Mouse (Mus musculus): Measurements from ENCODE around the gene Ccdc88c.
A peak's percentile ranks its signal among the peaks of the same experiment; 100 is the strongest.
"Not testable (repeated sequence)": the region's sequence is repeated elsewhere in the genome, so short reads cannot be mapped to it uniquely, and the experiment has no call there.

Gene Ccdc88c

GRCm38 (mm10) chr12:101017971-101018371, 10.9 kb downstream of the Ccdc88c start:
- no peak for DNase-seq (ENCODE audit: low read depth, low spot score)

- DNase-seq (ENCODE audit: low read depth, low spot score): no peak
Observed at GRCm38 (mm10) chr12:101016412-101016928, 12.4 kb downstream of the Ccdc88c start.

- no peak for DNase-seq (ENCODE audit: low read depth, low spot score)
Observed at GRCm38 (mm10) chr12:101015926-101016325, 12.9 kb downstream of the Ccdc88c start.

GRCm38 (mm10) chr12:101015165-101015560, 13.7 kb downstream of the Ccdc88c start:
- DNase-seq (ENCODE audit: low read depth, low spot score): no peak

GRCm38 (mm10) chr12:101014549-101015164, 14.2 kb downstream of the Ccdc88c start:
- no peak for DNase-seq (ENCODE audit: low read depth, low spot score)

- DNase-seq (ENCODE audit: low read depth, low spot score): not testable (repeated sequence)
Observed at GRCm38 (mm10) chr12:101013668-101014067, 15.2 kb downstream of the Ccdc88c start.

- no peak for DNase-seq (ENCODE audit: low read depth, low spot score)
Observed at GRCm38 (mm10) chr12:101013078-101013665, 15.7 kb downstream of the Ccdc88c start.

GRCm38 (mm10) chr12:101012197-101013077, 16.4 kb downstream of the Ccdc88c start:
- no peak for DNase-seq (ENCODE audit: low read depth, low spot score)

- no peak for DNase-seq (ENCODE audit: low read depth, low spot score)
Observed at GRCm38 (mm10) chr12:101011017-101011416, 17.8 kb downstream of the Ccdc88c start.

- DNase-seq (ENCODE audit: low read depth, low spot score): no peak
Observed at GRCm38 (mm10) chr12:101010148-101010920, 18.5 kb downstream of the Ccdc88c start.

- no peak for DNase-seq (ENCODE audit: low read depth, low spot score)
Observed at GRCm38 (mm10) chr12:101009225-101009624, 19.6 kb downstream of the Ccdc88c start.

- no peak for DNase-seq (ENCODE audit: low read depth, low spot score)
Observed at GRCm38 (mm10) chr12:101008648-101009047, 20.2 kb downstream of the Ccdc88c start.

- DNase-seq (ENCODE audit: low read depth, low spot score): peak; percentile 86
Observed at GRCm38 (mm10) chr12:101007968-101008481, 20.8 kb downstream of the Ccdc88c start.

GRCm38 (mm10) chr12:101007427-101007826, 21.4 kb downstream of the Ccdc88c start:
- DNase-seq (ENCODE audit: low read depth, low spot score): no peak

- DNase-seq (ENCODE audit: low read depth, low spot score): no peak
Observed at GRCm38 (mm10) chr12:101005665-101006420, 23.0 kb downstream of the Ccdc88c start.

- no peak for DNase-seq (ENCODE audit: low read depth, low spot score)
Observed at GRCm38 (mm10) chr12:101004982-101005381, 23.9 kb downstream of the Ccdc88c start.

- no peak for DNase-seq (ENCODE audit: low read depth, low spot score)
Observed at GRCm38 (mm10) chr12:101002801-101003513, 25.9 kb downstream of the Ccdc88c start.

- DNase-seq (ENCODE audit: low read depth, low spot score): no peak
Observed at GRCm38 (mm10) chr12:100999061-100999954, 29.5 kb downstream of the Ccdc88c start.

GRCm38 (mm10) chr12:100998564-100998962, 30.3 kb downstream of the Ccdc88c start:
- DNase-seq (ENCODE audit: low read depth, low spot score): no peak
